Mouse (Mus musculus) spleen, postnatal 36 days (tissue): ENCODE results near the gene Onecut1.
A peak's percentile ranks its signal among the peaks of the same experiment; 100 is the strongest.

Source experiments
- DNase-seq, 2 experiments: peaks; one replicate each; pipeline ENCODE4 v3.0.0; 2022; ENCODE audit warnings: low spot score in 2 of 2, mixed read lengths in 1 of 2

Gene Onecut1

DNA sequence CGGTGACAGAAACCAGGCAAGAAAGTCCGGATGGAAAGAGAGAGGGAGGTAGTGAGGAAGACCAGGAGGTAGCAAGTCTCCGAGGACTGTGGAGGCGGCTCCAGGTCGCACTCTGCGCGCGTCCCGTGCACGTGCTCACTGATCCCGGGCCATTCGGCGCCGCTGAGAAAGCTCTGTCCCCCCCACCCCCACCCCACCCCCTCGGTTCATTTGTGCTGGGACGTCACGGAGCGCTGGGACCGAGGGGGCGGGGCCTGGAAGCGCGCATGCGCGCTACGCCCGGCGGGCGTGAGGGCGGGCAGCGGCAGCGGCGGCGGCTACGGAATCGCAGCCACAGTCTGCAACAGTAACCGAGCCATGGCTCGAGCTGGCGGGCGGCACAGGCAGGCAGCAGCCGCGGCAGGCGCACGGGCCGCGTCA lies at the start of gene Onecut1:
TSS of gene Onecut1 (plus strand) at position 361 of the 420 bp plus-strand sequence.
- DNase-seq, result no peak

- DNase-seq, result no peak
These were observed 41.8 kb upstream of the Onecut1 start for GRCm38 (mm10) chr9:74819736-74820511.

DNA sequence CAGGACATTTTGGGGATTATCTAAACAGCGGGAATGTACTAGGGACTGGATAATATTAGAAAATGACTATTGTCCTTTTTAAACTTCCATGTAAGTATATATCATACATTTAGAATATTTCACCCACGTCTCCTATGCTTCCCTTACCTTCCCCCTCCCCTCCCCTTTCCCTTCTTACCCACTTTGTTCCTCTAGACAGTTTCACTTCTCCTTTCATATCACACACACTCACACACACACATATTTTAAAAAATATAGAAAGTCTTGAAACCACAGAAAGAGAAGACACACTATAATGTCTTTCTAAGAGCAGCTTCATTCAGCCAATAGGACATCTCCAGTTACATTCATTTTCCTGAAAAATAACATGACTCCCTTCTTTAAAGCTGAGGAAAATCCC lies 36.6 kb upstream of the Onecut1 start:
- DNase-seq, result peak in 1 of 2 experiments; percentile 16

DNA sequence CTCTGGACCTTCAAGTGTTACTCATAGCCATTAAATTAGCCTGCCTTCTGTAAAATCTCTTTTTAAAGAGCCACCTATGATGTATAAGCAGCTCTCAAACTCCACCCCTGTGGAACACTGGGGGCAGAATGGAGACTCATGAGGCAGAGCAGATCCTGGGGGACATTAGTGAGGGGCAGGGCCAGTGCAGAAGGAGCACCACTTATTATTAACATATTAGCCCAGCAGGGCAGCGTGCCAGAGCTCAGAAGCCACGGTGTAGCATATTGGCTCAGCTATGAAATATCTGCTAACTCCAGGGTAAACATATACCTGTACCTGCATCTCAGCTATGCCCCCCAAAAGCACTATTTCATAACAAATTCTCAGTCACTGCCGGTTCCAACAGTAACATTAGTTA lies 32.5 kb upstream of the Onecut1 start:
- DNase-seq, result no peak

GRCm38 (mm10) chr9:74842890-74843289 lies 18.8 kb upstream of the Onecut1 start:
- DNase-seq, result no peak

DNA sequence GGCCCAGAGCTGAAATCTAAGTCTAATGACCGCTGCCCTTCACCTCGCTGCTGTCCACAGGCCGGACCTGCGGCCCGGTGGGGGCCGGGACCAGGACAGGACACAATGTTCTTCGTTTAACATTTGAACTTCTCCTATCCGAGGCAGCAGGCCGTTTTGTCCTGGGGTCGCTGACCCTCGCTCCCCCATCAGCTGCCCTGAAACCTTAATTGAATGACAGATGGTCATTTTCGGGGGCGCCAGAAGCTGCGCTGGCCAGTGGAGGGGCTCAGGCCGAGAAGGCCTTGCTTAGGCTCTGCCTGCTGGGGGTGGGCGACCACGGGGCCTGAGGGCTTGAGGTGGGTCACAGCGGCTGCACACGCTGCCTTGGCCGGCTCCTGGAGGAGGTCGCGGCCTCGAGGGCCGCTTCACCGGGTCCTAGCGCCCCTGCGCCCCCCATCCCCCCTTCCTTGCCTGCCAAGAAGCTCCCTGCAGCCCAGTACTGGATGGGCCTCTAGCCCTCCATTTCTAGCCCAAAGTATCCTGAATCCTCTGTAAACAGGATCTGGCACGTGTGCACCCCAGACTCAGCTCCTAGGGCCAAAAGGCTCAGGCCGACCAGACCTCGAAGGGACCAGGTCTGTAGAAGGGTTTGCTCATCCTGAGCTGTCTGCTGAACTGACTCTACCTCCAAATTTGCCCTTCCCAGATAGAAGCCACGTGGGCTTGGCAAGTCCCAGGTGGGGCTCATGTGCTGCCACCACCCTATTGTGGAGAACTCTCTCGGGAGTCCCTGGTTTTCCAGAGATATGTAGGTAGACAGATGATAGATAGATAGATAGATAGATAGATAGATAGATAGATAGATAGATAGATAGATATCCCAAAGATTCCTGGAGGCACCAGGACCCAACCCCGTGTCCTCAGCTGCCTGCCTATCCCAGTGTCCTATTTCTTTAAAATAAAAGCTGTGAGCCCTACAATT lies 14.6 kb upstream of the Onecut1 start:
- no peak for DNase-seq

- no peak for DNase-seq
These were observed 13.1 kb upstream of the Onecut1 start for GRCm38 (mm10) chr9:74848411-74849194.

DNA sequence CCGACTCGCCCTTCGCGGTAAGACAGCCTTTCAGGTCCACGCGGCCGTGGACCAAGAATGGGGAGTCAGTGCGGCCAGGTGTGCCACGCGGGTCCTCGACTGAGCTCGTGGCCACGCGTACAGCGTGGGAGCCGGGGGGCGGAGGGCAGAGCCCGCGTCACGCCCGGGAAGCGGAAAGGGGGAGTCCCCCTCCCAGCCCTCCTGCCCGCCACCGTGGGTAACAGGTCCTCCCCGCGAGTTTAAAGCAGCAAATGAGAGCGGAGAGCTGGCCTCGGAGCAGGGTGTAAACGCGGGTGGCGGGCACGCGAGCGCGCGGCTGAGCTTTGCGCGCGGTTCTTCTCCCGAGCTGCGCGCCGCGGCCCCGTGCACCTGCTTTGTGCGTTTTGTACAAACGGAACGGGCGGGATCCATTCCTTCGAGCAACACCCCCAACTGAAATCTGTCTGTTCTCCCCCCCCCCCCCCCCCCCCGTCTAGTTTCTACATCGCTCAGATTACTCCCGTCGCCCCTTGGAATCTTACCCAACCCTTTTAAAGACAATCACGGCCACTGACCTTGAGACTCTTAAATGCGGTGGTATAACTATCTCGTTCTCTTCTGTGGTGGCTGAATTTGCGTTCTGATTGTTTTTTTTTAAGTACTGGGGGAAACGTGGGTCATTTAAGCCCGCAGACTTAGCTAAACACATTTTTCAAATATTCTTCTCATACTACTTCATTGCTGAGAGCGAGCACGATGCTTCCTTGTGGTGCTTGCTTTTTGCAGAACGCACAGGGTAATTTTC lies 12.3 kb upstream of the Onecut1 start:
- no peak for DNase-seq

- DNase-seq, result no peak
These were observed 11.5 kb upstream of the Onecut1 start for GRCm38 (mm10) chr9:74849979-74850780.

- no peak for DNase-seq
These were observed 11.0 kb upstream of the Onecut1 start for GRCm38 (mm10) chr9:74850781-74851145.

DNA sequence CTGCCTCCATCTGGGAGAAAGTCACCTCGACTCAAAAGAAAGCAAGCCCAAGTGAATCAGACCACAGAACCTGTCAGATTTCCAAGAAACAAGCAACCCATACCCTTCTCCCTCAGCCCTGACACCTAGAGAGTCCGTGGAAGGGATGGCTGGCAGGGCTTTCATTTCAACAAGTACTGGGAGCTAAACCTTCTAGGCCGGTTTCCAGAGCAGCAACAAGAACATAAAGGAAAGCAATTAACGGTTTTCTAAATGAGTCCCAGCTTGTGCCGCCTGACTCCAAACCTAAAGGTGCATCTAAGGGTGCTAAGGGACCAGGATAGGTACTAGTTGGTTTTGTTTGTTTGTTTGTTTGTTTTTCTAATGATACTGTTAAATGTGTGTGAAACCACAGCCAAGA lies 10.1 kb upstream of the Onecut1 start:
- DNase-seq, result no peak

DNA sequence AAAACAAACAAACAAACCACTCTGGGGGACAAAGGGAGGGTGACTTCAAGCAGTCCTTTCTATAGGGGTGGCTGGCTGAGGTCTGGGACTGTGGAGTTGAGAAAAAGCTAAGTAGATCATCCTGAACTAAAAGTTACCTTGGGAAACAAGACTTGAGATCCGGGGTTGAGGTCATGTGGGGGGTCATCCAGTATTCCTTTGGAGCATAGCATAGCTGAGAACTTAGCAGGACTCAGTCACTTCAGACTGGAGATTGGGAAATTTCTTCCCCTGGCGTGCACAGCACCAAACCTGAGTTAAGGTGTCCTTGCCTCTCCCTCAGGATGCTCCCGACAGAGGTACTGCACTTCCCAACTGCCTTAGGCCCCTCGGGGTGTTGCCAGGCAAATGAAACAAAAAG lies 9.4 kb upstream of the Onecut1 start:
- no peak for DNase-seq

DNA sequence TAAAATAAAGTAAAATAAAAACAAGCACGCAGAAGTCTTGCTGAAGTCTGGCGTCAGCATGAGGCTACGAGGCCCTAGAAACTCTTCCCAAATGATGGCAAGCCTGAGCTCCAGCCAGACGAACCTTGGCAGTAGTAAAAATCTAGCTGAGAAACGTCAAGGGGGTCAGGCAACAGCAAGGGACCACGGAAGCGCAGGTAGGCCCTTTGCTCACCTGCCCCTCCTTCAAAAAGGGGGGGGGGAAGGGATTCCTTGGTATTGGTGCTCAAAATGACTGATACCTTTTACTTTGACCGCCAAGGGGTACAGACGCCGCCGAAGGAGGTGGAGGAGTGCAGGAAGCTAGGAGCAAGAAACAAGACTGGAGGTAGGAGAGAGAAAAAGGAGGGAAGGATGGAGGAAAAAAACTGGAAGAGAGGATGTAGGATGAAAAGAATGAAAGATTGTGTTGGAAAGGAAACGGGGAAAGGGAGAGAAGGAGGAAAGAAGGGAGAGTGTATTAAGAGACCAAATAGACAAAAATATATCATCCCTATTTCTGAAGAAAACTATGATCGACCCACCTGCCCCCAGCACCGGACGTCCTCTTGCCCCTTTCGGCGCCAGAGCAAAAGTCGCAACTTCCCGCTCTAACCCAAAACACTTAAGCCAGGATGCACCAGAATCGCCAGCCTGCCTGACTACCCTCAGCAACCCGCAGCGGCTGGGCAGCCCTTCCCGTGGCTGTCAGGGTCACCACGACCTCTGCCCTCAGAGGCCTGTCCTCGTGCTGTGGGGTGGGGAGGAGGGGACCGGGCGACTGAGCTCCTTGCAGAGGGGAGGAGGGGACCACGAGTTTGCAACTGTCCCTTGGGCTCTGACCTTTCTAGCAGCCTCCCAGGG lies 8.3 kb upstream of the Onecut1 start:
- no peak for DNase-seq

DNA sequence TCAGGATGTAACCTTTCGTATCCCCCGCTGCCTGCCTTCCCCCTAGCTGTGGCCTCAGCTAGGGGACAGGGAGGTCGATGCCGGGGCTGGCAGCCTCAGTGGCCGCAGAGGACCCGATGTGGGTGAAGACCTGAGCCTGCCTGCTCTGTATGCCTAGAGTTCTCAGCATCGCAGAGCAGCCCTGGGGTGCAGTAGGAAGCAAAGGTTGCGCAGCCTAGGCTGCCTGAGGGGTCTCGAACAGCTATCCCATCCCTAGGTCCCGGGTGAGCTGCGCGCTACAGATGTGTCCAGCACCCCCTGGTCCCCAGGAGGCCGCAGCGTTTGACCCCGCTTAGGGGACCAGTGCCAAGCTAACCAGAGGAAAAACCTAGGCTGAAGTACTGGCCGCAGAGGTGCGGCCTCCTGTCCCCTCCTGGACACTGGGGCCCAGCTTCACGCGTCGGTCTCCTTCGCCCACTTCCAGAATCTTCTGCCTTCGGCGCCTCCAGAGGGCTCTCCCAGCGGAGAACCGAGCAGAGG lies 7.6 kb upstream of the Onecut1 start:
- no peak for DNase-seq

DNA sequence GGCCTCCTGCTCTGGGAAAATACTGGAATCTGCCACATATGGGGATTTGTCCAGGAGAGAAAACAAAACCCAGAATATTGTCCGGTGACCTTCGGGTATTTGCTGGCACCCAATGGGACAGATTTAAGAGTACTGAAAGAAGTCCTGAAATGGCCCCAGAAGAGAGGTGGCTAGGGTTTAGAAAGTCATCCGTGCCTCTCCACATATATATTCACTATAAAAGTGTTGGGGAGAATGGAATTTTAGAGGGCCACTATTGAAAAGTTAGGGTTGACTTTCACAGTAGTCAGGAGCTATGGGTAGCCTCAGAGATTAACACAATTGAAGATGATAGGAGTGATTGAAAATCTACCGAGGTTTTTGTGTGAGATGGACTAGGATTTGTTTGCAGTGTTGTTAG lies 6.3 kb upstream of the Onecut1 start:
- no peak for DNase-seq

DNA sequence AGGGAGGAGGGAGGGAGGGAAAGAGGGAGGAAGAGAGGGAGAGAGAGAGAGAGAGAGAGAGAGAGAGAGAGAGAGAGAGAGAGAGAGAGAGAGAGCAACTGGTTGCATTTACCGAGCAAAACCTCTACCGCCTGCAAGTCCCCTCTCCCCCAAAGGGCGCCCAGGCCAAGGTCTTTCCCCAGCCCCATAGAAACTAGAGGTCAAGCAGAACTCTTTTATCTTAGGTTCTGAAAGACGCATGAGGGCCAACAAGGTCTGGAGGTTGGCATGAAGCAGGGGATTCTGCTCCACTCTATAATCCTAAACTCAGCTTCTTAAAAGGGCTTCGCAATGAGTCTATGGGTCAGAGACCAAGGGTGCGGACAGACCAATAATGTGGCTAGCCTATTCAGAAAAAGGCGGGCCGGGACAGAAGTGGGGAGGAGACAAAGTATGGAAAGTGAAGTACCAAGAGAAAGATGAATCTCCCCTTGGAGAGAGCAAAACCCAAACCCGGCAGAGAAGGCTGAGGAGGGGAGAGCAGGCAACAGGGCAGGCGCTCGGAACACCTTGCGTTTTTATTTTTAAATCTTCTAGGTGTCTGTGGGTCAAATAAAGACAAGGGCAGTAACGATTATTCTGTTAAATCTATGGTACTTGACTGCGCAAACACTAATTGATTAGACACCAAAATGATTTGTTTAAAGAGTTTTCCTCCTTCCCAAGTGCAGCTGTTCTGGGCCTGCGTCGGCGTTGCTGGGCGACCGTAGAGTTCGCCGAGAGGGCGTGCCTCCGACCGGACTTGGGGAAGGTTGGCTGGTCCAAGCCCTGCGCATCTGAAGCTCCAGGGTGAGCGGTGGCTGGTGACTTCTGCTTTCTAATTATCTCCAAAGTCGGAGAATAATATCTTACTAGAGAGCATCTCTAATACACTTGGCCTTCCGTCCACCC lies 4.9 kb upstream of the Onecut1 start:
- no peak for DNase-seq

DNA sequence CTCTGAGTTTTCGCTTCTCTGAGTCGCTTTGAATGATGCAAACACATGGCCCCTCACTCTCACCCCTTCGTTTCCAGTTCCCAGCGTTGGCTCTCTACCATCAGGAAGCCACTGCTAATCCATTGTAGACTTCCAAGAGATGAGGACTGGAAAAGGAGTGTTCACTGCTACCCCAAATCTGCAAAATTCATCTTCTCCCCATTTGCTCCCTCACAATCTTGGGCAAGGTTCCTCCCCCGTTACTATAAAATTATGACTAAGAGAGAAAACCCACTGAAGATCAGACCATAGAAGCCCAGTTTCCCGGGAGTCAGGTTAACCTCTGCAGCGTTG lies 4.2 kb upstream of the Onecut1 start:
- DNase-seq, result no peak

DNA sequence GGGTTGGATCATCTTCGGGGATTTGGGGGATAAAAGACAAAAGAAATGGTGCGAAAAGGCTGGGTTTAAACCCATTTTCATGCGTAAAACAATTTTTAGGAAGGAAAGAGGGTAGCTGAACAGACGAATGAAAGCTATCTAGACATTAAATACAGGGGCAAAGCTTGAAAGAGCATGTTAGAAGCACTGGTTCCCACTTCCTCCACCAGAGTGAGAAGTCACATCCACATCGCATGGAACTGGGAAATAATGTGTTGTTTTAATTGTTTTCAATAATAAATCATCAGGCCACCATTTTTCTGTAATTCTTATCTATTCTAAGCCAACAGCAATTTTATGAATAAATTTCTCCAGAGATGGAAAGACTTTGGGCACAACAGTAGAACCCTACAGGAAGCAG lies 3.6 kb upstream of the Onecut1 start:
- no peak for DNase-seq
